Mouse (Mus musculus): ENCODE measurements around the gene Aknad1. TPM values are rescaled to one million over a fixed set of nuclear protein-coding genes. Genes with fewer than 3 reads are reported as not detected.
A peak's percentile ranks its signal among the peaks of the same experiment; 100 is the strongest.

Gene Aknad1
- polyA plus RNA-seq, 2 experiments, result 0.30 to 0.88 TPM

DNA sequence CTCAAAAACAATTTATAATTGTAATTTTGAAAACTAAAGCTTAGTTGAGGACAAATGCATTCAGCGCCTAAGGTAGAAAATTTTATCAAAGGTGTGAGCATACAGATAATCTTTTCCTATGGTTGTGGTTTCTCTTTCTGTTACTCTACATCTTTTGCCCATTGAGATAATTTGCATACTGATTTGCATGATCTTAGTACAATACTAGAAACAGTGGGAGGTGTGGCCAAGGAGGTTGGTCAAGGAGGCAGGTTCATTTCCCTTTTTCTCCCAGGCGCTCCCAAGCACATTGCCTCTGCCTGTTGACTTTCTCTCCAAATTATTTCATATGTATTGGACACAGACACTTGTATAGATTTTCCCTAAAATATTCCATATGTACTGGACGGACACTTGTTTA, 1.7 kb upstream of the Aknad1 start:
- TF ChIP-seq CTCF (IDR thresholded peaks at IDR 0.05; ENCODE audit: low read depth) (no peak), EP300 (IDR thresholded peaks at IDR 0.05; ENCODE audit: low read depth) (no peak)
- no peak for ATAC-seq (ENCODE audit: insufficient read depth)
- Histone ChIP-seq H3K9me3 (ENCODE audit: control insufficient read depth, low read length) (no peaks in the 10 kb centered on the region), H3K36me3 (replicated peaks; ENCODE audit: control insufficient read depth, insufficient read depth, low read depth) (no peaks in the 10 kb centered on the region), H3K4me3 (ENCODE audit: insufficient read depth in 1 of 2, low read depth in 2 of 2, low read length in 2 of 2) (no peak overlapping the region), H3K4me1 (replicated peaks; ENCODE audit: control insufficient read depth in 2 of 2, insufficient read depth in 2 of 2, low read length in 1 of 2) (peaks cover 0 to 2% of the 10 kb centered on the region in 2 experiments; a peak in 1 of 4 replicates), H3K4me2 (ENCODE audit: low read depth) (no peak overlapping the region), H3K27me3 (ENCODE audit: control insufficient read depth, insufficient read depth, low read length) (no peaks in the 10 kb centered on the region; the same call in 1 of the 2 replicates), H3K27ac (no peak overlapping the region), H3K9ac (replicated peaks) (no peak overlapping the region)
- WGBS (ENCODE audit: insufficient replicate concordance), result 62% methylated on average over 3 of the region's 3 CpGs
- no peak for DNase-seq (ENCODE audit: low read depth in 3 of 3, low spot score in 3 of 3)

DNA sequence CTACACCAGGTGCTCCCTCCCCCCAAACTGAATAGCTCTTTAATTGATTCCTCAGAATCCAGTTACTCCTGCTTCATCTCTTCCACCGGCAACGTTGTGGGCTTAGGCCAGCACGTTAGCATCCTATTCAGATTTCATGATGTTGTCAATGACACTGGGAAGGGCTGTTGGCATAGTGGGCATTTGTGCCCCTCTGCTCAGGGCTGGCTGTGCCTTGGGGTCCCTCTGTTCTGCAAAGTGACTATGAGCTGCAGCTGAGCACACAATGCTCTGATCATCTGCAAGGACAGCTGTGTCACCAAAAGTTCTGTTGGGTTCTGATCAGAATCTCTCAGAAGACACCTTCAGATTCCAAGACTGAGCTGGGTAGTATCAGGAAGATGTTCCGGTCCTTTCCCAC, 4.6 kb downstream of the Aknad1 start:
- no peak overlapping the region for H3K4me2 ChIP-seq (ENCODE audit: low read depth)
- 83% methylated on average over 4 of the region's 4 CpGs for WGBS (ENCODE audit: insufficient replicate concordance)
- TF ChIP-seq CTCF (IDR thresholded peaks at IDR 0.05; ENCODE audit: low read depth), result no peak
- TF ChIP-seq EP300 (IDR thresholded peaks at IDR 0.05; ENCODE audit: low read depth), result no peak
- no peak overlapping the region for H3K9ac ChIP-seq (replicated peaks)
- ATAC-seq (ENCODE audit: insufficient read depth) (no peak), DNase-seq (ENCODE audit: low read depth in 3 of 3, low spot score in 3 of 3) (no peak)
- no peak overlapping the region for H3K27ac ChIP-seq
- H3K36me3 ChIP-seq (replicated peaks; ENCODE audit: control insufficient read depth, insufficient read depth, low read depth), result no peaks in the 10 kb centered on the region
- H3K9me3 ChIP-seq (ENCODE audit: control insufficient read depth, low read length), result no peaks in the 10 kb centered on the region
- peaks cover 8 to 15% of the 10 kb centered on the region in 2 experiments for H3K4me1 ChIP-seq (replicated peaks; ENCODE audit: control insufficient read depth in 2 of 2, insufficient read depth in 2 of 2, low read length in 1 of 2)
- no peaks in the 10 kb centered on the region for H3K27me3 ChIP-seq (ENCODE audit: control insufficient read depth, insufficient read depth, low read length)
- H3K4me3 ChIP-seq (ENCODE audit: insufficient read depth in 1 of 2, low read depth in 2 of 2, low read length in 2 of 2), result no peak overlapping the region

DNA sequence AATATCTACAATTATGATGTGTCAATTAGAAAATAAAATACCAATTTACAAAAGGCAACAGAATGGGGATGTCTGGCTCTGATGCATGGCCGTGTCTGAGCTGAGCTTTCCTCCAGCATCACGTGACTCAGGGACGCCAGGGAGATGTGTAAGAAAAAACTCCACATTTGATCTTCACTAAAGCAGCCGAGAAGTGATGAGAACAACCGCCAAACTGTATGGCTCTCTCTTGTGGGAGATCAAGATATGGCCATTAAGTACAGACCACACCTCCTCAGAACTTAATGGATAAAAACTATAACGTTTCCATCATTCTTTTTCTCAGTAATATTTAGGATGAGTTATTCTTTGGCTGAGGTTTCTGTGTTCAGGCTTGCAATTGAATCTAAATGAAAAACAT, 11.6 kb downstream of the Aknad1 start:
- Histone ChIP-seq H3K4me3 (ENCODE audit: insufficient read depth in 1 of 2, low read depth in 2 of 2, low read length in 2 of 2) (peak overlapping the region; percentile 28 to 42; a peak in 3 of 4 replicates), H3K9ac (replicated peaks) (peak overlapping the region; percentile 23; the same call in 1 of the 2 replicates)
- peak; percentile 73 for ATAC-seq (ENCODE audit: insufficient read depth)

DNA sequence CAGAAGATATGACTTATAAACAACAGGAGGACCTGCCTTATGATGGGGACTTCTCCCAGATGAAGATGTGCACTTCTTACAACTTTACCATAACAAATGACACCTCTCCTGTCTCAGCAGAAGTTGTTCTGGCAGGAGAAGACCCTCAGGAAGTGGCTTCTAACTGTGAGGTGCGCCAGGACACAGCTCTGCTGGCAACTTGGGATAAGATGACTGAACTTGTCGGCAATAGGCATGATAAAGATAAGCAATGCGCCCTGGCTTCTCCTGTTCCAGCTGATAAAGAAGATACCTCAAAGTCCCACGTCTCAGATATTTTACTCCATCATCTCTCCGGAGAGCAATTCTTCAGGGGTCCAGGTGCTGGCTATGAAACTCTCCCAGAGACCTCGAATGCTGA, 12.2 kb downstream of the Aknad1 start:
- peak overlapping the region; percentile 79 for H3K27ac ChIP-seq
- H3K36me3 ChIP-seq (replicated peaks; ENCODE audit: control insufficient read depth, insufficient read depth, low read depth), result no peaks in the 10 kb centered on the region
- TF ChIP-seq EP300 (IDR thresholded peaks at IDR 0.05; ENCODE audit: low read depth) (peak; percentile 92), CTCF (IDR thresholded peaks at IDR 0.05; ENCODE audit: low read depth) (no peak)
- 19% methylated on average over 6 of the region's 6 CpGs for WGBS (ENCODE audit: insufficient replicate concordance)
- H3K27me3 ChIP-seq (ENCODE audit: control insufficient read depth, insufficient read depth, low read length), result no peaks in the 10 kb centered on the region
- H3K9ac ChIP-seq (replicated peaks), result peak overlapping the region; percentile 23
- peak; percentile 58 to 64 (median 61) for DNase-seq (ENCODE audit: low read depth in 3 of 3, low spot score in 3 of 3)
- peak; percentile 84 for ATAC-seq (ENCODE audit: insufficient read depth)
- H3K9me3 ChIP-seq (ENCODE audit: control insufficient read depth, low read length), result no peaks in the 10 kb centered on the region
- peaks cover 49 to 51% of the 10 kb centered on the region in 2 experiments for H3K4me1 ChIP-seq (replicated peaks; ENCODE audit: control insufficient read depth in 2 of 2, insufficient read depth in 2 of 2, low read length in 1 of 2)
- peak overlapping the region; percentile 61 for H3K4me2 ChIP-seq (ENCODE audit: low read depth)
- H3K4me3 ChIP-seq (ENCODE audit: insufficient read depth in 1 of 2, low read depth in 2 of 2, low read length in 2 of 2), result peak overlapping the region; percentile 28 to 42; a peak in 3 of 4 replicates

More for the DNA sequence above, 11.6 kb downstream of the Aknad1 start:
- TF ChIP-seq CTCF (IDR thresholded peaks at IDR 0.05; ENCODE audit: low read depth) (no peak), EP300 (IDR thresholded peaks at IDR 0.05; ENCODE audit: low read depth) (no peak)
- Histone ChIP-seq H3K27ac (peak overlapping the region; percentile 79), H3K4me1 (replicated peaks; ENCODE audit: control insufficient read depth in 2 of 2, insufficient read depth in 2 of 2, low read length in 1 of 2) (peaks cover 46 to 49% of the 10 kb centered on the region in 2 experiments), H3K4me2 (ENCODE audit: low read depth) (peak overlapping the region; percentile 61), H3K36me3 (replicated peaks; ENCODE audit: control insufficient read depth, insufficient read depth, low read depth) (no peaks in the 10 kb centered on the region), H3K27me3 (ENCODE audit: control insufficient read depth, insufficient read depth, low read length) (no peaks in the 10 kb centered on the region), H3K9me3 (ENCODE audit: control insufficient read depth, low read length) (no peaks in the 10 kb centered on the region)
- 19% methylated on average over 6 of the region's 6 CpGs for WGBS (ENCODE audit: insufficient replicate concordance)
- peak; percentile 55 to 67 (median 60) for DNase-seq (ENCODE audit: low read depth in 3 of 3, low spot score in 3 of 3)

DNA sequence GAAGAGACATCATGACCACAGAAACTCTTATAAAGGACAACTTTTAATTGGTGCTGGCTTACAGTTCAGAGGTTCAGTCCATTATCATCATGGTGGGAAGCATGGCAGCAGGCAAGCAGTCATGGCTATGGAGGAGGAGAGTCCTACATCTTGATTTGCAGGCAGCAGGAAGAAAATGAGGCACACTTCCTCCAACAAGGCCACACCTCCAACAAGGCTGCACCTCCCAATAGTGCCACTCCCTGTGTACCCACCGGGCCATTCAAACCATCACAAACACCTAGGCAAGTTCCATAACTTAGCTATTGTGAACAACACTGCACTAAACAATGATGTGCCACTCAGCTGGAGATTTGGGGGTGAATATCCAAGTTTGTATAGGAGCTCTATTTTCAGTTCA, 15.1 kb downstream of the Aknad1 start:
- peak overlapping the region; percentile 45; the same call in 1 of the 2 replicates for H3K27ac ChIP-seq
- peaks cover 50 to 54% of the 10 kb centered on the region in 2 experiments for H3K4me1 ChIP-seq (replicated peaks; ENCODE audit: control insufficient read depth in 2 of 2, insufficient read depth in 2 of 2, low read length in 1 of 2)
- peak overlapping the region; percentile 45 for H3K4me2 ChIP-seq (ENCODE audit: low read depth)
- H3K27me3 ChIP-seq (ENCODE audit: control insufficient read depth, insufficient read depth, low read length), result no peaks in the 10 kb centered on the region
- ATAC-seq (ENCODE audit: insufficient read depth) (peak; percentile 44), DNase-seq (ENCODE audit: low read depth in 3 of 3, low spot score in 3 of 3) (no peak)
- no peaks in the 10 kb centered on the region for H3K9me3 ChIP-seq (ENCODE audit: control insufficient read depth, low read length)
- no peaks in the 10 kb centered on the region for H3K36me3 ChIP-seq (replicated peaks; ENCODE audit: control insufficient read depth, insufficient read depth, low read depth)
- no peak overlapping the region for H3K9ac ChIP-seq (replicated peaks)
- WGBS (ENCODE audit: insufficient replicate concordance), result 52% methylated on average over 1 of the region's 1 CpGs
- H3K4me3 ChIP-seq (ENCODE audit: insufficient read depth in 1 of 2, low read depth in 2 of 2, low read length in 2 of 2), result no peak overlapping the region
- TF ChIP-seq EP300 (IDR thresholded peaks at IDR 0.05; ENCODE audit: low read depth), result no peak
- TF ChIP-seq CTCF (IDR thresholded peaks at IDR 0.05; ENCODE audit: low read depth), result no peak

All from liver, embryonic 14.5 days (tissue).